Mouse (Mus musculus): ENCODE measurements around the gene Golga4. TPM values are rescaled to one million over a fixed set of nuclear protein-coding genes. Genes with fewer than 3 reads are reported as not detected.

Golga4 gene
- polyA plus RNA-seq, 1 experiment: 18.5 TPM

GRCm38 (mm10) chr9:118512681-118513233 lies 6.7 kb downstream of the Golga4 start:
- Histone ChIP-seq H3K36me3 (ENCODE audit: control insufficient read depth, insufficient read depth) (peaks cover 10% of the 10 kb centered on the region), H3K79me2 (ENCODE audit: control insufficient read depth, insufficient read depth) (peaks cover 58% of the 10 kb centered on the region), H3ac (ENCODE audit: control insufficient read depth, insufficient read length) (no peak overlapping the region), H3K27me3 (ENCODE audit: control insufficient read depth, insufficient read depth, insufficient read length) (no peaks in the 10 kb centered on the region), H3K4me3 (no peak overlapping the region), H3K4me2 (ENCODE audit: low read depth) (peak overlapping the region; percentile 55)
- TF ChIP-seq POLR2AphosphoS2 (IDR thresholded peaks at IDR 0.05; ENCODE audit: insufficient read length, low read depth): no peak
- peak; percentile 78 for TF ChIP-seq USF1 (IDR thresholded peaks at IDR 0.05; ENCODE audit: low read depth)

GRCm38 (mm10) chr9:118515476-118515875 lies 9.4 kb downstream of the Golga4 start:
- H3ac ChIP-seq (ENCODE audit: control insufficient read depth, insufficient read length): no peak overlapping the region
- H3K4me2 ChIP-seq (ENCODE audit: low read depth): no peak overlapping the region
- peaks cover 10% of the 10 kb centered on the region for H3K36me3 ChIP-seq (ENCODE audit: control insufficient read depth, insufficient read depth)
- H3K4me3 ChIP-seq: no peak overlapping the region
- TF ChIP-seq CEBPB (IDR thresholded peaks at IDR 0.05; ENCODE audit: insufficient read depth, poor library complexity, severe bottlenecking) (no peak), POLR2AphosphoS2 (IDR thresholded peaks at IDR 0.05; ENCODE audit: insufficient read length, low read depth) (no peak), TCF3 (IDR thresholded peaks at IDR 0.05; ENCODE audit: insufficient read length, low read depth) (no peak), MYOD1 (IDR thresholded peaks at IDR 0.05; ENCODE audit: control insufficient read depth in 1 of 3, insufficient read length in 2 of 3, low read depth in 2 of 3) (no peak), USF1 (IDR thresholded peaks at IDR 0.05; ENCODE audit: low read depth) (no peak), POLR2A (IDR thresholded peaks at IDR 0.05; ENCODE audit: insufficient read length, low read depth) (no peak), REST (IDR thresholded peaks at IDR 0.05; ENCODE audit: insufficient read depth, insufficient read length) (no peak), MYOG (IDR thresholded peaks at IDR 0.05; ENCODE audit: control insufficient read depth in 1 of 3, insufficient read depth in 1 of 3, insufficient read length in 2 of 3, low read depth in 2 of 3) (no peak), MAX (IDR thresholded peaks at IDR 0.05; ENCODE audit: low read depth) (no peak), TCF12 (IDR thresholded peaks at IDR 0.05; ENCODE audit: insufficient read depth, poor library complexity, severe bottlenecking) (no peak), SRF (IDR thresholded peaks at IDR 0.05; ENCODE audit: control insufficient read depth, insufficient read length, low read depth) (no peak), E2F4 (IDR thresholded peaks at IDR 0.05; ENCODE audit: insufficient read depth) (no peak)
- H3K27me3 ChIP-seq (ENCODE audit: control insufficient read depth, insufficient read depth, insufficient read length): no peaks in the 10 kb centered on the region
- H3K79me2 ChIP-seq (ENCODE audit: control insufficient read depth, insufficient read depth): peaks cover 46% of the 10 kb centered on the region

GRCm38 (mm10) chr9:118516162-118516561 lies 10.1 kb downstream of the Golga4 start:
- no peak overlapping the region for H3K4me3 ChIP-seq

GRCm38 (mm10) chr9:118517619-118518018 lies 11.6 kb downstream of the Golga4 start:
- Histone ChIP-seq H3K4me3 (no peak overlapping the region), H3ac (ENCODE audit: control insufficient read depth, insufficient read length) (no peak overlapping the region), H3K27me3 (ENCODE audit: control insufficient read depth, insufficient read depth, insufficient read length) (no peaks in the 10 kb centered on the region), H3K4me2 (ENCODE audit: low read depth) (no peak overlapping the region), H3K79me2 (ENCODE audit: control insufficient read depth, insufficient read depth) (peaks cover 41% of the 10 kb centered on the region), H3K36me3 (ENCODE audit: control insufficient read depth, insufficient read depth) (peaks cover 10% of the 10 kb centered on the region)
- TF ChIP-seq POLR2AphosphoS2 (IDR thresholded peaks at IDR 0.05; ENCODE audit: insufficient read length, low read depth): no peak
- TF ChIP-seq MYOD1 (IDR thresholded peaks at IDR 0.05; ENCODE audit: control insufficient read depth in 1 of 3, insufficient read length in 2 of 3, low read depth in 2 of 3): no peak
- TF ChIP-seq CEBPB (IDR thresholded peaks at IDR 0.05; ENCODE audit: insufficient read depth, poor library complexity, severe bottlenecking): no peak
- no peak for TF ChIP-seq POLR2A (IDR thresholded peaks at IDR 0.05; ENCODE audit: insufficient read length, low read depth)
- TF ChIP-seq REST (IDR thresholded peaks at IDR 0.05; ENCODE audit: insufficient read depth, insufficient read length): no peak
- no peak for TF ChIP-seq MAX (IDR thresholded peaks at IDR 0.05; ENCODE audit: low read depth)
- TF ChIP-seq TCF3 (IDR thresholded peaks at IDR 0.05; ENCODE audit: insufficient read length, low read depth): no peak
- TF ChIP-seq SRF (IDR thresholded peaks at IDR 0.05; ENCODE audit: control insufficient read depth, insufficient read length, low read depth): no peak

More at GRCm38 (mm10) chr9:118516162-118516561, 10.1 kb downstream of the Golga4 start:
- H3K79me2 ChIP-seq (ENCODE audit: control insufficient read depth, insufficient read depth): peaks cover 45% of the 10 kb centered on the region
- no peak overlapping the region for H3ac ChIP-seq (ENCODE audit: control insufficient read depth, insufficient read length)
- TF ChIP-seq MYOD1 (IDR thresholded peaks at IDR 0.05; ENCODE audit: control insufficient read depth in 1 of 3, insufficient read length in 2 of 3, low read depth in 2 of 3) (no peak), E2F4 (IDR thresholded peaks at IDR 0.05; ENCODE audit: insufficient read depth) (no peak), MYOG (IDR thresholded peaks at IDR 0.05; ENCODE audit: control insufficient read depth in 1 of 3, insufficient read depth in 1 of 3, insufficient read length in 2 of 3, low read depth in 2 of 3) (no peak), USF1 (IDR thresholded peaks at IDR 0.05; ENCODE audit: low read depth) (no peak), SRF (IDR thresholded peaks at IDR 0.05; ENCODE audit: control insufficient read depth, insufficient read length, low read depth) (no peak), POLR2AphosphoS2 (IDR thresholded peaks at IDR 0.05; ENCODE audit: insufficient read length, low read depth) (no peak)
- H3K27me3 ChIP-seq (ENCODE audit: control insufficient read depth, insufficient read depth, insufficient read length): no peaks in the 10 kb centered on the region
- peaks cover 10% of the 10 kb centered on the region for H3K36me3 ChIP-seq (ENCODE audit: control insufficient read depth, insufficient read depth)
- peak overlapping the region; percentile 14 for H3K4me2 ChIP-seq (ENCODE audit: low read depth)

GRCm38 (mm10) chr9:118519101-118519500 lies 13.0 kb downstream of the Golga4 start:
- Histone ChIP-seq H3K36me3 (ENCODE audit: control insufficient read depth, insufficient read depth) (peaks cover 10% of the 10 kb centered on the region), H3K27me3 (ENCODE audit: control insufficient read depth, insufficient read depth, insufficient read length) (no peaks in the 10 kb centered on the region), H3K79me2 (ENCODE audit: control insufficient read depth, insufficient read depth) (peaks cover 34% of the 10 kb centered on the region), H3ac (ENCODE audit: control insufficient read depth, insufficient read length) (no peak overlapping the region), H3K4me2 (ENCODE audit: low read depth) (peak overlapping the region; percentile 16), H3K4me3 (no peak overlapping the region)
- TF ChIP-seq MAX (IDR thresholded peaks at IDR 0.05; ENCODE audit: low read depth) (no peak), CEBPB (IDR thresholded peaks at IDR 0.05; ENCODE audit: insufficient read depth, poor library complexity, severe bottlenecking) (no peak), MYOD1 (IDR thresholded peaks at IDR 0.05; ENCODE audit: control insufficient read depth in 1 of 3, insufficient read length in 2 of 3, low read depth in 2 of 3) (no peak), MYOG (IDR thresholded peaks at IDR 0.05; ENCODE audit: control insufficient read depth in 1 of 3, insufficient read depth in 1 of 3, insufficient read length in 2 of 3, low read depth in 2 of 3) (peak in 1 of 3 experiments; percentile 34)
